Mouse (Mus musculus): ENCODE data around the gene Sec23ip.

- TF ChIP-seq CTCF (IDR thresholded peaks at IDR 0.05) (no peak), EP300 (IDR thresholded peaks at IDR 0.05; ENCODE audit: insufficient read depth, low read depth, low read length) (no peak)
Measured at GRCm38 (mm10) chr7:128781846-128782245, 37.1 kb downstream of the Sec23ip start.

Measured in heart, adult 2 months (tissue).